Mouse (Mus musculus): ENCODE data around the gene Tbl3. TPM values are rescaled to one million over a fixed set of nuclear protein-coding genes. Genes with fewer than 3 reads are reported as not detected.
A peak's percentile ranks its signal among the peaks of the same experiment; 100 is the strongest.

The Tbl3 gene
- polyA plus RNA-seq, 1 experiment from 2014 or later, result 165 TPM

DNA sequence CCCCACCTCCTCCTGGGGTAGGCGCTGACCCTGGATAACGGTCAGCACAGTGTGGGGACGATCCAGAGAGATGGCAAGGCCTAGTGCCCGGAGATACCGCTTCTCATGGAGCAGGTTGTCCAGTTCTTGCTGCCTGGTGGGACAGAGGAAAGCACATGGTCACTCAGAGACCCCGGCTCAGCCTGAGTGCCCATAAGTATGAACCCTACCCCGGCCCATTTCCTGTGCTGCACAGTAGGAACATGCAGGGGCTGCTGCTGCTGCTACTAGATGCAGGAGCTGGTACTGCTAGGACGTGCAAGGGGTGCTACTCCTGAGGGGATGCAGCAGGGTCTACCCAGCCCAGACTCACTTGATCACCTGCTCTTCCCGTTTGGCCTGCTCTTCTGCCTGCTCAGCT, 6.2 kb downstream of the Tbl3 start:
- WGBS, result 93% methylated on average over 9 of the region's 9 CpGs
- peaks cover 21% of the 10 kb centered on the region for H3K4me1 ChIP-seq
- no peak overlapping the region for H3K27ac ChIP-seq
- H3K4me3 ChIP-seq, result no peak overlapping the region
- DNase-seq (ENCODE audit: low spot score), result no peak
- peaks cover 71% of the 10 kb centered on the region for H3K36me3 ChIP-seq
- H3K27me3 ChIP-seq (ENCODE audit: low read depth, poor library complexity, severe bottlenecking), result 0 out of 2 replicates have a peak, but pooled peaks cover 5% of the 10 kb centered on the region
- H3K9me3 ChIP-seq (replicated peaks), result no peaks in the 10 kb centered on the region

GRCm38 (mm10) chr17:24699473-24699872, 8.0 kb downstream of the Tbl3 start:
- Histone ChIP-seq H3K4me1 (peaks cover 24% of the 10 kb centered on the region), H3K27me3 (ENCODE audit: low read depth, poor library complexity, severe bottlenecking) (0 out of 2 replicates have a peak, but pooled peaks cover 5% of the 10 kb centered on the region), H3K27ac (no peak overlapping the region), H3K36me3 (peaks cover 55% of the 10 kb centered on the region), H3K9me3 (replicated peaks) (no peaks in the 10 kb centered on the region), H3K4me3 (no peak overlapping the region)
- WGBS, result 77% methylated on average over 2 of the region's 2 CpGs
- DNase-seq (ENCODE audit: low spot score), result no peak

GRCm38 (mm10) chr17:24698715-24699114, 8.7 kb downstream of the Tbl3 start:
- WGBS, result 70% methylated on average over 9 of the region's 9 CpGs
- Histone ChIP-seq H3K9me3 (replicated peaks) (no peaks in the 10 kb centered on the region), H3K27ac (no peak overlapping the region), H3K4me3 (no peak overlapping the region), H3K36me3 (peaks cover 53% of the 10 kb centered on the region), H3K4me1 (peaks cover 29% of the 10 kb centered on the region), H3K27me3 (ENCODE audit: low read depth, poor library complexity, severe bottlenecking) (0 out of 2 replicates have a peak, but pooled peaks cover 5% of the 10 kb centered on the region)
- DNase-seq (ENCODE audit: low spot score), result no peak

GRCm38 (mm10) chr17:24697985-24698384, 9.5 kb downstream of the Tbl3 start:
- DNase-seq (ENCODE audit: low spot score), result no peak
- H3K36me3 ChIP-seq, result peaks cover 52% of the 10 kb centered on the region
- H3K27me3 ChIP-seq (ENCODE audit: low read depth, poor library complexity, severe bottlenecking), result 0 out of 2 replicates have a peak, but pooled peaks cover 5% of the 10 kb centered on the region
- no peak overlapping the region for H3K4me3 ChIP-seq
- no peaks in the 10 kb centered on the region for H3K9me3 ChIP-seq (replicated peaks)
- H3K27ac ChIP-seq, result no peak overlapping the region
- 29% methylated on average over 5 of the region's 5 CpGs for WGBS
- peaks cover 29% of the 10 kb centered on the region for H3K4me1 ChIP-seq

- Histone ChIP-seq H3K36me3 (peaks cover 45% of the 10 kb centered on the region), H3K27me3 (ENCODE audit: low read depth, poor library complexity, severe bottlenecking) (peaks cover 18% of the 10 kb centered on the region), H3K27ac (peak within 1 kb of the TSS; percentile 93), H3K4me1 (peaks cover 29% of the 10 kb centered on the region), H3K9me3 (replicated peaks) (no peaks in the 10 kb centered on the region), H3K4me3 (peak within 1 kb of the TSS; percentile 85)
- peak; percentile 91 for DNase-seq (ENCODE audit: low spot score)
- WGBS, result under 1% methylated on average over 69 of the region's 76 CpGs
Observed at GRCm38 (mm10) chr17:24696011-24696697, 11.3 kb downstream of the Tbl3 start, which contains the start of the genes Gfer and Noxo1. Gene Gfer (minus strand): TSS chr17:24696156. Gene Noxo1 (plus strand): TSS chr17:24696234.

DNA sequence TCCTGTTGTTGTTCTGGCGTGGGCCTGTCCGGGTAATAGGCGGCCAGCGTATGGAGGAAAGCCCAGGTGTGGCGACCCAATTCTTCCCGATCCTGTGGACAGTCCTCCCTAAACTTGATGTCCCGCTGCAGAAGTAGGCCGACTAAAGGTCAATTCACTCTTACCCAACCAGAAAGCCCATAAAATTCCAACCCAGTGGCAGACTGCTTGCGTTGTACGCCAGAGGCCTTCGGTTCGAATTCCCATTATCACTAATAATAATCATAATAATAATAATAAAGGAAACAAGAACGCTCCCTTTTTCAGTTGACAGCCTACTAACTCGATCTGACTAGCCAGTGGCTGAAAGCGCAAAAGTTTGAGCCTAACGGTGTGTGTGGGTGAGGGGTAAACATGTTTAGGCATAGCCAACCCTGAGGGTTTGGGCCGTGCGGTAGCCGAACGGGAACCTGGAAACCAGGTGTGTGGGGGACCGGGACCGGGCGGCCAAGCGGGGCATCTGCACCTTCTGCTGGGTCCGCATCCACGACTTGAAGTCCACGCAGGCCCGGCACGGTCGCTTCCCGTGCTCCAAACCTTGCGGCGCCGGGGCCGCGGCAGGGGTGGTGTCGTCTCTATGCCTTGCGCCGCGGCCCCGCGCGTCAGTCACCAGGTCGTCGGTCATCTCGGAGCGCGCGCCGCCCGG, 12.0 kb downstream of the Tbl3 start:
- Histone ChIP-seq H3K27me3 (ENCODE audit: low read depth, poor library complexity, severe bottlenecking) (peaks cover 25% of the 10 kb centered on the region), H3K9me3 (replicated peaks) (no peaks in the 10 kb centered on the region), H3K4me1 (peaks cover 29% of the 10 kb centered on the region), H3K27ac (peak overlapping the region; percentile 93), H3K4me3 (peak overlapping the region; percentile 85), H3K36me3 (peaks cover 38% of the 10 kb centered on the region)
- WGBS, result 7% methylated on average over 50 of the region's 51 CpGs
- no peak for DNase-seq (ENCODE audit: low spot score)

DNA sequence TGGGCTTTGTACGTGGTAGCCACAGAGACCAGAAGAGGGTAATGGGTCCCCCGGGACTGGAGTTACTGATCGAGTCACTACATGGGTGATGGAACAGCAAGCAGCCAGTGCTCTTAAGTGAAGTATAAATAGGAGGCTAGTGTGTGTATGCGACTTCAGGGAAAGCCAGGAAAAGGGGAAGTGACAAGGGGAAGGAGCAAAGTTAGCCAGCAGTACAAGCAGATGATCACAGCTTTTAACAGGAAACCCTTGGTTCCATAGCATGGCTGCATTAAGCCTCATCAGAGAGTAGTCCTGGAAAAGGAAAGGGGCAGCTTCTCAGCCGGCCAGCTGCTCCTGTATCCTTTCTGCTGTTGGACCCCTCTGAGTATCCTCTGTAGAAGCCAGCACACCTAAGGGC, 15.1 kb downstream of the Tbl3 start:
- WGBS, result 92% methylated on average over 5 of the region's 5 CpGs
- peaks cover 22% of the 10 kb centered on the region for H3K36me3 ChIP-seq
- H3K4me1 ChIP-seq, result peaks cover 39% of the 10 kb centered on the region
- no peak for DNase-seq (ENCODE audit: low spot score)
- H3K27ac ChIP-seq, result no peak overlapping the region
- no peak overlapping the region for H3K4me3 ChIP-seq
- peaks cover 51% of the 10 kb centered on the region for H3K27me3 ChIP-seq (ENCODE audit: low read depth, poor library complexity, severe bottlenecking)
- no peaks in the 10 kb centered on the region for H3K9me3 ChIP-seq (replicated peaks)

DNA sequence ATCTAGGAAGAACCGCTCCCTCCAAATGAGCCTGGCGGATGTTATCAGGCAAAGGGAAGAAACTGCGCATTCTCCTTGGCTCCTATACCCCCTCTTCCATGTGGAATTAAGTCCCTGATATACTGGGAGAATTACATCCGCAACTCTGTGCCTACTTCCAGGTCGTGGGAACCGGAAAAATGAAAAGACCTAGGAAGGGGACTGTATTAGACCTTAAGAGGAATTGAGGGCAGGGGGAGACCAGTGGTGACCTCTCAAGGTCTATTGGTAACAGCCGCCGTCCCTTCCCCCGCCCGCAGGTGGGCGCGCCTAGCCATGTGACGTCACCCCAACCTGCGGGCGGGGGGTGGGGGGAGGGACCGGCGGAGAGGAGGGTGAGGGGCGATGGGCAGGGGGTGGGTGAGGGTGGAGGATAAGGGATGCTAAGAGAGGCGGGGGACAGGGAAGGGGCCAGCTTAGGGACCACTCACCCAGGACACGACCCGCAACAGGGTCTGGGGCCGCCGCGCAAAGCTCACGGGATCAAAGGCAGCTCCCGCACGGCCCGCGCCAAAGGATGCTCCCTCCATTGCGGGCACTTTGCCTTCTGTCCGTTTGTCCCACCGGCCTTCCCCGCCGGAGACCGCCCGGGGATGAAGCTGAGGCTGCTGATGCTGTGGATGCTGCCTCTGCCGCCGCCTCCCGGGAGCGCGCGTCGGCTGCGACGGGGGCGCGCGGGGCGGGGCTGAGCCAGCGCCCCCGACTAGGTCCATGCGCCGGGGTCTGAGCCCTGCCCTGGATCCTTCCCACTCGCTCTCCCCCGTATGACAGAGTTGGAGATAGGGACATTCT, 18.0 kb downstream of the Tbl3 start, which contains the start of gene Syngr3:
Gene Syngr3 (minus strand): TSS at position 705 of the 831 bp plus-strand sequence.
- DNase-seq (ENCODE audit: low spot score), result peak; percentile 59
- Histone ChIP-seq H3K4me1 (peaks cover 31% of the 10 kb centered on the region), H3K9me3 (replicated peaks) (no peaks in the 10 kb centered on the region), H3K36me3 (peaks cover 22% of the 10 kb centered on the region), H3K27me3 (ENCODE audit: low read depth, poor library complexity, severe bottlenecking) (peaks cover 64% of the 10 kb centered on the region), H3K27ac (peak within 1 kb of the TSS; percentile 73; the same call in 1 of the 2 replicates), H3K4me3 (peak within 1 kb of the TSS; percentile 81)
- 1% methylated on average over 54 of the region's 55 CpGs for WGBS

GRCm38 (mm10) chr17:24687599-24687998, 19.9 kb downstream of the Tbl3 start:
- peaks cover 64% of the 10 kb centered on the region for H3K27me3 ChIP-seq (ENCODE audit: low read depth, poor library complexity, severe bottlenecking)

DNA sequence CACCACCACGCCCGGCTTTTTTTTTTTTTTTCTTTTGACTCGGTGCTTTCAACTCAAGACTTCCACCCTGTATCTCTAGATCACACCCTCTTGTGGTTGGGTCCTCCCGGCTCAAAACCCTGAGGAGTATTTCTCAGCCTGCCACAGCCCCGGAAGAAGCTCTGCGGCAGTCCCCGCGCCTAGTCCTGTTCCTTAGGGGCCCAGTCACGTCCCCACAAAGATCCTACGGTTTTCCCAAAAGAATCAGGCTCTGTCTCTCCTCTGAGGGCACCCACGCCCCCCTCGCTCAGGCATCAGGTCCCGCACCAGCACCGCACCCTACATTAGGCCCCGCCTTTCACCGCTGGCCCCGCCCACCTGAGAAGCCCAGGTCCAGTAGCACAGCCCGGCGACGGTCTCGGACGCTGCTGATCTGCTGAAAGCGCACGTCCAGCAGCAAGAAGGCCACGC, 20.3 kb downstream of the Tbl3 start:
- H3K9me3 ChIP-seq (replicated peaks), result no peaks in the 10 kb centered on the region
- peaks cover 61% of the 10 kb centered on the region for H3K27me3 ChIP-seq (ENCODE audit: low read depth, poor library complexity, severe bottlenecking)
- WGBS, result 3% methylated on average over 25 of the region's 25 CpGs
- peaks cover 26% of the 10 kb centered on the region for H3K4me1 ChIP-seq
- no peak overlapping the region for H3K27ac ChIP-seq
- peak; percentile 57 for DNase-seq (ENCODE audit: low spot score)
- H3K4me3 ChIP-seq, result peak overlapping the region; percentile 46
- H3K36me3 ChIP-seq, result peaks cover 9% of the 10 kb centered on the region

More at GRCm38 (mm10) chr17:24687599-24687998, 19.9 kb downstream of the Tbl3 start:
- DNase-seq (ENCODE audit: low spot score), result no peak
- 20% methylated on average over 23 of the region's 23 CpGs for WGBS
- H3K9me3 ChIP-seq (replicated peaks), result no peaks in the 10 kb centered on the region
- peaks cover 9% of the 10 kb centered on the region for H3K36me3 ChIP-seq
- H3K4me1 ChIP-seq, result peaks cover 26% of the 10 kb centered on the region
- H3K4me3 ChIP-seq, result peak overlapping the region; percentile 46
- no peak overlapping the region for H3K27ac ChIP-seq

GRCm38 (mm10) chr17:24686514-24686913, 20.9 kb downstream of the Tbl3 start:
- peak; percentile 54 for DNase-seq (ENCODE audit: low spot score)

GRCm38 (mm10) chr17:24677500-24678080, 29.9 kb downstream of the Tbl3 start:
- Histone ChIP-seq H3K9me3 (replicated peaks) (no peaks in the 10 kb centered on the region), H3K36me3 (peaks cover 80% of the 10 kb centered on the region), H3K27me3 (ENCODE audit: low read depth, poor library complexity, severe bottlenecking) (no peaks in the 10 kb centered on the region), H3K4me1 (peaks cover 21% of the 10 kb centered on the region), H3K4me3 (no peak overlapping the region), H3K27ac (no peak overlapping the region)
- WGBS, result 89% methylated on average over 24 of the region's 24 CpGs
- no peak for DNase-seq (ENCODE audit: low spot score)

More at GRCm38 (mm10) chr17:24686514-24686913, 20.9 kb downstream of the Tbl3 start:
- WGBS, result 25% methylated on average over 16 of the region's 16 CpGs
- no peak overlapping the region for H3K27ac ChIP-seq
- H3K4me3 ChIP-seq, result peak overlapping the region; percentile 29
- no peaks in the 10 kb centered on the region for H3K9me3 ChIP-seq (replicated peaks)
- peaks cover 12% of the 10 kb centered on the region for H3K36me3 ChIP-seq
- H3K27me3 ChIP-seq (ENCODE audit: low read depth, poor library complexity, severe bottlenecking), result peaks cover 54% of the 10 kb centered on the region
- peaks cover 26% of the 10 kb centered on the region for H3K4me1 ChIP-seq

All from limb, embryonic 10.5 days (tissue).